Mouse (Mus musculus): Measurements from ENCODE around the gene Gm28635.
A peak's percentile ranks its signal among the peaks of the same experiment; 100 is the strongest.

DNA sequence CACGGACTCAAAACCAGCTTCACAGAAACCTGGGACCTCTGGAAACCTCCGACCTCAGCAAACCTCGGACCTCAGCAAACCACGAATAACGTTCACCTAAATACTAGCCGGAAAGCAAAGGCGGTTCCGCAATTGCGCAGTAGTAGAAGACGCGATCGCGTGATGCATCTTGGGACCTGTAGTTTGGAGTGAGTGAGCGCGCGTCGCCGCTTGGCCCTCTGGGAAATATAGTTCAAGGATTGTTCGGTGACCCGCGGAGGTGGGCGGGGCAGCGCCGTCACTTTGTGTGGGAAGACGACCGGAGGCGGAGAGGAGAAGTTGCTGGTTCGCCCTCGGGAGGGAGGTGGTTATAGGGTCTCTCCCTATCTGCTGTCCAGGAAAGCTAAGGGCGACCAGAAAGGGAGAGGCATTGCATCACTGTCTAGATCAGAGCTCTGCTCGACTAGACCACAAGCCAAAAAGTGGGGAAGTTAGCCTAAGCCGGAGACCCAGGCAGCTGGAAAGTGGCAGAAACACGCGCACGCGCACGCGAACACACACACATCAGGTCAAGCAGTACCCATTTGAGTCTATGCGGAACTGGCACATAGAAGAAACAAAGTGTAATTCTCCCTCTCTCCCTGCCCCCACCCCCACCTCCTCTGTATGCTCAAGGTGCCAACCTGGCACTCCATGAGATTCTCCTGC lies 49.5 kb upstream of the Gm28635 start, which contains the start of gene Clp1:
- 0 out of 2 replicates have a peak, but pooled peaks have one; percentile 16 for TF ChIP-seq CTCF (IDR thresholded peaks at IDR 0.05; ENCODE audit: control insufficient read depth, insufficient read depth, low read length)
- peak; percentile 90 for TF ChIP-seq POLR2A (IDR thresholded peaks at IDR 0.05; ENCODE audit: borderline replicate concordance, control insufficient read depth, low read depth, low read length)
